Mouse (Mus musculus): ENCODE data around the gene Gca. TPM values are rescaled to one million over a fixed set of nuclear protein-coding genes. Genes with fewer than 3 reads are reported as not detected.

Gene Gca
- polyA plus RNA-seq, 1 experiment from 2014 or later = 21.1 TPM

DNA sequence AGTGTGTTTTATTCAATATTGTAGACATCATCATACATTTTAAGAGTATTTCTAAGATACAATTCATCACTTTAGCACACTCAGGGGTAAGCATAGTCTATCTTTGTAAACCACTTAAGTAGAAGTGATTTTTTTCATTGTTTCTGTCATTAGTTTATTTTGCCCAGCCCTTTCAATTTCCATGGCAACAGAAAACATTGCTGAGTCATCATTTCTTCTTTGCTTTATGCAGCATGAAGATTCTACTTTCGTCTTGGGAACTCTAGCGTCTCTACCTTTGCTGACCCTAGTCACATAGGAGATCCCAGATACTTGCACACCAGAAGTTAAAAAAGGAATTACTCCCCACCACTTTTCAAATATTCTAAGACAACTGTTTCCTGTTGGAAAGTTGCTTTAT is 63.6 kb downstream of the Gca start:
- Histone ChIP-seq H3K9me3 (replicated peaks; ENCODE audit: control insufficient read depth, low read length) (no peaks in the 10 kb centered on the region), H3K4me1 (ENCODE audit: control insufficient read depth, insufficient read depth, low read length) (no peaks in the 10 kb centered on the region), H3K36me3 (ENCODE audit: control insufficient read depth, insufficient read depth) (no peaks in the 10 kb centered on the region), H3K9ac (ENCODE audit: low read length) (no peak overlapping the region), H3K4me3 (ENCODE audit: low read length) (no peak overlapping the region), H3K27me3 (ENCODE audit: control insufficient read depth, insufficient read depth, low read length) (no peaks in the 10 kb centered on the region), H3K4me2 (ENCODE audit: low read depth, low read length) (no peak overlapping the region), H3K27ac (ENCODE audit: low read length) (no peak overlapping the region)
- WGBS = 91% methylated on average over 2 of the region's 2 CpGs
- ATAC-seq (replicated peaks; ENCODE audit: extremely low read depth, insufficient read depth, low FRiP score) = no peak

DNA sequence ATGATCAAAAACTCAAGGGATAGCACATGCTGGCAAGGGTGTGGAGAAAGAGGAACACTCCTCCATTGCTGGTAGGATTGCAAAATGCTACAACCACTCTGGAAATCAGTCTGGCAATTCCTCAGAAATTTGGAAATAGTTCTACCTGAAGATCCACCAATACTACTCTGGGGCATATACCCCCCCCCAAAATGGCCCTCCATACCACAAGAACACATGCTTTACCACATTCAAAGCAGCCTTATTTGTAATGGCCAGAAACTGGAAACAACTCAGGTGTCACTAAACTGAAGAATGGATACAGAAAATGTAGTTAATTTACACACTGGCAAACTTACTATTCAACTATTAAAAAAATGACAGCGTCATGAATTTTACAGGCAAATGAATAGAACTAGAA is 66.6 kb downstream of the Gca start:
- ATAC-seq (replicated peaks; ENCODE audit: extremely low read depth, insufficient read depth, low FRiP score) = no peak
- 78% methylated on average over 1 of the region's 1 CpGs for WGBS
- Histone ChIP-seq H3K27me3 (ENCODE audit: control insufficient read depth, insufficient read depth, low read length) (no peaks in the 10 kb centered on the region), H3K27ac (ENCODE audit: low read length) (no peak overlapping the region), H3K9ac (ENCODE audit: low read length) (no peak overlapping the region), H3K36me3 (ENCODE audit: control insufficient read depth, insufficient read depth) (no peaks in the 10 kb centered on the region), H3K4me1 (ENCODE audit: control insufficient read depth, insufficient read depth, low read length) (no peaks in the 10 kb centered on the region), H3K9me3 (replicated peaks; ENCODE audit: control insufficient read depth, low read length) (no peaks in the 10 kb centered on the region), H3K4me2 (ENCODE audit: low read depth, low read length) (no peak overlapping the region), H3K4me3 (ENCODE audit: low read length) (no peak overlapping the region)

DNA sequence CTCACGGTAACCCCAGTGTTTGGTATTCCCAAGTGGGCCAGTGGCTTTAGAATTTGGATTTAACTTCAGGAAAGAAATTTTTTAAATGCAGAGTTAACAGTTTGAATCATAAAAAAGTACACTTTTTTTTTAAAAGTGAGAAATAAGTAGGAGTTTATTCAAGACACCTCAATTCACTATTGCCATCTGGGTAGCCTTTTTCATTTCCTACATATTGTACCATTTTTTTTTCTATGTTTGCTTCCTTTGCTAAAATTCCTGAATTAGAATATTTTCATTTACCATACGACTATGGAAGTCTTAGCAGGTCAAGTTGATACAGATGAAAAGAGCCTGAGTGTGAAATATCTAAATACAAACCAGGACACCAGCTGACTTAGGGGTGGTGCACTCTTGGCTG is 79.0 kb downstream of the Gca start:
- no peak for ATAC-seq (replicated peaks; ENCODE audit: extremely low read depth, insufficient read depth, low FRiP score)
- H3K4me3 ChIP-seq (ENCODE audit: low read length) = no peak overlapping the region
- WGBS = 64% methylated on average over 2 of the region's 2 CpGs
- no peak overlapping the region for H3K9ac ChIP-seq (ENCODE audit: low read length)
- H3K27me3 ChIP-seq (ENCODE audit: control insufficient read depth, insufficient read depth, low read length) = no peaks in the 10 kb centered on the region
- H3K4me1 ChIP-seq (ENCODE audit: control insufficient read depth, insufficient read depth, low read length) = no peaks in the 10 kb centered on the region
- no peaks in the 10 kb centered on the region for H3K36me3 ChIP-seq (ENCODE audit: control insufficient read depth, insufficient read depth)
- H3K9me3 ChIP-seq (replicated peaks; ENCODE audit: control insufficient read depth, low read length) = no peaks in the 10 kb centered on the region
- no peak overlapping the region for H3K4me2 ChIP-seq (ENCODE audit: low read depth, low read length)
- H3K27ac ChIP-seq (ENCODE audit: low read length) = no peak overlapping the region

Other genes with a start within 250 kb of the Gca start
- not detected in 2 replicates for gene Gcg, start 180.6 kb upstream of the Gca start, polyA plus RNA-seq (2015; fragmentation: Nextera tagmentation; extraction: Ambion mirVana)
- 4.2 TPM in 2 replicates for gene Fap, start 90.2 kb upstream of the Gca start, polyA plus RNA-seq (2015; fragmentation: Nextera tagmentation; extraction: Ambion mirVana)
- 2.2 and 3.2 TPM in 2 replicates for gene Ifih1, start 18.0 kb upstream of the Gca start, polyA plus RNA-seq (2015; fragmentation: Nextera tagmentation; extraction: Ambion mirVana)

All from heart, embryonic 16.5 days (tissue).